Mouse (Mus musculus) c-Kit-positive CD71-positive TER-119-positive erythroid progenitor cells, embryonic 14.5 days (primary cell): Measurements from ENCODE around the gene Nckap5l.

Experiments used
- DNase-seq: peaks from one replicate; pipeline ENCODE4 v3.0.0-alpha.2; 2013; ENCODE audit warnings: low spot score

The Nckap5l gene

GRCm38 (mm10) chr15:99431063-99431462 is 26.5 kb downstream of the Nckap5l start:
- DNase-seq, result no peak

- DNase-seq, result no peak
These were observed 27.2 kb downstream of the Nckap5l start for GRCm38 (mm10) chr15:99430394-99430793.

- no peak for DNase-seq
These were observed 33.7 kb downstream of the Nckap5l start for GRCm38 (mm10) chr15:99423884-99424283.

- no peak for DNase-seq
These were observed 34.4 kb downstream of the Nckap5l start for GRCm38 (mm10) chr15:99423131-99423530.

- no peak for DNase-seq
These were observed 35.0 kb downstream of the Nckap5l start for GRCm38 (mm10) chr15:99422551-99422950.

GRCm38 (mm10) chr15:99421676-99422075 is 35.9 kb downstream of the Nckap5l start:
- DNase-seq, result no peak

GRCm38 (mm10) chr15:99421152-99421551 is 36.4 kb downstream of the Nckap5l start:
- peak; percentile 46 for DNase-seq

GRCm38 (mm10) chr15:99420521-99421014 is 37.0 kb downstream of the Nckap5l start:
- DNase-seq, result no peak

- DNase-seq, result no peak
These were observed 37.4 kb downstream of the Nckap5l start for GRCm38 (mm10) chr15:99420101-99420500.

- DNase-seq, result no peak
These were observed 39.8 kb downstream of the Nckap5l start for GRCm38 (mm10) chr15:99417692-99418271.

- DNase-seq, result no peak
These were observed 40.6 kb downstream of the Nckap5l start for GRCm38 (mm10) chr15:99416957-99417356.

- peak; percentile 89 for DNase-seq
These were observed 41.1 kb downstream of the Nckap5l start for GRCm38 (mm10) chr15:99416348-99416882.

GRCm38 (mm10) chr15:99415793-99416192 is 41.8 kb downstream of the Nckap5l start:
- peak; percentile 66 for DNase-seq

- DNase-seq, result no peak
These were observed 45.8 kb downstream of the Nckap5l start for GRCm38 (mm10) chr15:99411747-99412146.

- DNase-seq, result no peak
These were observed 48.7 kb downstream of the Nckap5l start for GRCm38 (mm10) chr15:99408845-99409244.

- no peak for DNase-seq
These were observed 50.5 kb downstream of the Nckap5l start for GRCm38 (mm10) chr15:99406986-99407570.

GRCm38 (mm10) chr15:99405150-99405549 is 52.4 kb downstream of the Nckap5l start:
- no peak for DNase-seq

- DNase-seq, result no peak
These were observed 54.2 kb downstream of the Nckap5l start for GRCm38 (mm10) chr15:99403159-99403889.

- DNase-seq, result no peak
These were observed 56.9 kb downstream of the Nckap5l start for GRCm38 (mm10) chr15:99400602-99401001.

GRCm38 (mm10) chr15:99399503-99400245 is 57.9 kb downstream of the Nckap5l start:
- DNase-seq, result no peak

GRCm38 (mm10) chr15:99397622-99398021 is 59.9 kb downstream of the Nckap5l start:
- no peak for DNase-seq

- DNase-seq, result no peak
These were observed 60.7 kb downstream of the Nckap5l start for GRCm38 (mm10) chr15:99396875-99397274.
